Mouse (Mus musculus) ES-Bruce4 (cell line): ENCODE measurements around the gene Prex1. TPM values are rescaled to one million over a fixed set of nuclear protein-coding genes. Genes with fewer than 3 reads are reported as not detected.

Experiments
- H3K27ac ChIP-seq: 2 replicates; pipeline ENCODE4 v1.5.1; 2012; ENCODE audit warnings: low read length, inconsistent platforms; ENCODE audit not compliant: insufficient read depth
- H3K27me3 ChIP-seq: 2 replicates; pipeline ENCODE4 v1.6.1; 2012; ENCODE audit warnings: mild to moderate bottlenecking, low read length, inconsistent platforms; ENCODE audit not compliant: control insufficient read depth, poor library complexity, insufficient read depth, severe bottlenecking
- H3K36me3 ChIP-seq: 2 replicates; pipeline ENCODE4 v1.6.1; 2012; ENCODE audit warnings: inconsistent platforms, mild to moderate bottlenecking, low read length, moderate library complexity; ENCODE audit not compliant: control insufficient read depth, poor library complexity, insufficient read depth, severe bottlenecking
- H3K4me1 ChIP-seq: one replicate; pipeline ENCODE4 v1.8.1; 2011; ENCODE audit warnings: low read length; ENCODE audit not compliant: control insufficient read depth, insufficient read depth
- H3K4me3 ChIP-seq: 2 replicates; pipeline ENCODE4 v1.5.1; 2011; ENCODE audit warnings: low read depth, mild to moderate bottlenecking, low read length
- H3K9ac ChIP-seq: 2 replicates; pipeline ENCODE4 v1.6.1; 2012; ENCODE audit warnings: low read depth, mild to moderate bottlenecking, inconsistent platforms; ENCODE audit not compliant: poor library complexity, severe bottlenecking
- H3K9me3 ChIP-seq: replicated peaks from 2 replicates; pipeline ENCODE4 v1.6.1; 2012; ENCODE audit warnings: mild to moderate bottlenecking, low read length, inconsistent platforms; ENCODE audit not compliant: control insufficient read depth, poor library complexity, insufficient read depth, severe bottlenecking
- CTCF ChIP-seq: IDR thresholded peaks from one replicate; pipeline ENCODE4 v1.8.1; 2011; ENCODE audit warnings: low read depth, low read length
- EP300 ChIP-seq: IDR thresholded peaks from 2 replicates; pipeline ENCODE4 v1.6.1; 2011; ENCODE audit warnings: low read depth, low read length; ENCODE audit not compliant: insufficient read depth
- POLR2A ChIP-seq: IDR thresholded peaks from one replicate; pipeline ENCODE4 v1.8.1; 2011; ENCODE audit warnings: low read length; ENCODE audit not compliant: insufficient read depth
- polyA plus RNA-seq: library from polyadenylated mRNA; stranded (reverse); fragments of >200 nt; gene quantifications from 2 replicates; pipeline ENCODE4 v1.2.4, GENCODE M21; 2011; ENCODE audit warnings: low read depth; ENCODE audit not compliant: missing spikeins, insufficient read depth, insufficient read length

The Prex1 gene
- polyA plus RNA-seq, 1 experiment: 10.2 TPM

GRCm38 (mm10) chr2:166676498-166676897 is 37.1 kb downstream of the Prex1 start:
- no peaks in the 10 kb centered on the region for H3K27me3 ChIP-seq
- no peaks in the 10 kb centered on the region for H3K9me3 ChIP-seq
- TF ChIP-seq CTCF: no peak
- no peak for TF ChIP-seq EP300
- no peaks in the 10 kb centered on the region for H3K36me3 ChIP-seq
- no peak overlapping the region for H3K27ac ChIP-seq
- H3K9ac ChIP-seq: no peak overlapping the region
- H3K4me1 ChIP-seq: peaks cover 22% of the 10 kb centered on the region
- no peak overlapping the region for H3K4me3 ChIP-seq

DNA sequence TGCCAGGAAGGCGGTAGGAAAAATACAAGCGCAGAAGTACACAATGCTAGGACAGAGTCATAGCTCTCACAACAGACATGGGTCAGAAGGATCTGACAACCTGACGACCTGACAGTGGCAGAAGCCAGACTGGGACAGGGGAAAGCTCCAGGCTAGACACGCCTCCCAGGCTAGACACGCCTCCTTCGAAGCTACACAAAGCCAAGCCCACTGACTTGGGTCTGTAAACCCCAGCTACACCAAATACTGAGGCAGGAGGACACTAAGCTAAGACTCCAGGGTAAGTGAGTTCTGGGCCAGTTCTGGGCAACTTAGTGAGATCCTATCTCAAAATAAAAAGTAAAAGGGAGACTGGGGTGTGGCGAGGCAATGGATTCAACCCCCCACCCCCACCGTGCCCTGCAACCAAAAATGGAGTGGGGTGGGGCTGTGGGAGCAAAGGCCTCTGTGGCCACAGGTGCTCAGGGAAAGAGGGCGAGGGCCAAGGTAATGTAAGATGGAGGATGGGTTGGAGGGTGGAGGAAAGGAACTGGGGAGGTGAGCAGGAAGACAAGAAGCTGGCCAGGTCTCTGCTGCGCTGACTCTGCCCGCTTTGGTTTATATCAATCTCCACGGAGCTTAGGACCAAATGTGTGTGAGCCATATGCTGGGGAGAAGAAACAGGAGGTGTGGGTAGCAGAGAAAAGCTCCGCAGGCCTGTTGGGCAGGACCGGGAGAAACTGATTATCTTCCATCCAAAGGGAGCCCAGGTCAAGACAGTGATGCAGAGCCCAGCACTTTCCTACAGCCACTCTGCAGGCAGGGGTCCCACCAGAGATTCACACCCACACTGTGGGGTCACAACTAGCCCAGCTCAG is 37.8 kb downstream of the Prex1 start:
- Histone ChIP-seq H3K27ac (no peak overlapping the region), H3K4me3 (peak overlapping the region; percentile 27), H3K4me1 (peaks cover 22% of the 10 kb centered on the region), H3K27me3 (no peaks in the 10 kb centered on the region), H3K9me3 (no peaks in the 10 kb centered on the region), H3K36me3 (no peaks in the 10 kb centered on the region), H3K9ac (no peak overlapping the region)
- no peak for TF ChIP-seq POLR2A
- no peak for TF ChIP-seq EP300
- TF ChIP-seq CTCF: no peak

- Histone ChIP-seq H3K27ac (no peak overlapping the region), H3K27me3 (no peaks in the 10 kb centered on the region), H3K4me1 (peaks cover 17% of the 10 kb centered on the region), H3K9ac (no peak overlapping the region), H3K4me3 (no peak overlapping the region), H3K9me3 (no peaks in the 10 kb centered on the region), H3K36me3 (no peaks in the 10 kb centered on the region)
- TF ChIP-seq POLR2A (no peak), CTCF (no peak), EP300 (no peak)
Observed at GRCm38 (mm10) chr2:166674693-166675092, 38.9 kb downstream of the Prex1 start.

- TF ChIP-seq EP300: no peak
- TF ChIP-seq CTCF: no peak
- TF ChIP-seq POLR2A: no peak
- Histone ChIP-seq H3K27ac (no peak overlapping the region), H3K4me3 (no peak overlapping the region), H3K9me3 (no peaks in the 10 kb centered on the region), H3K4me1 (peaks cover 14% of the 10 kb centered on the region), H3K9ac (no peak overlapping the region), H3K27me3 (no peaks in the 10 kb centered on the region), H3K36me3 (no peaks in the 10 kb centered on the region)
Observed at GRCm38 (mm10) chr2:166673951-166674350, 39.7 kb downstream of the Prex1 start.

GRCm38 (mm10) chr2:166672171-166672965 is 41.3 kb downstream of the Prex1 start:
- peaks cover 14% of the 10 kb centered on the region for H3K4me1 ChIP-seq
- H3K27ac ChIP-seq: no peak overlapping the region
- H3K36me3 ChIP-seq: no peaks in the 10 kb centered on the region

GRCm38 (mm10) chr2:166671614-166672013 is 42.0 kb downstream of the Prex1 start:
- H3K27ac ChIP-seq: no peak overlapping the region
- H3K4me1 ChIP-seq: peaks cover 13% of the 10 kb centered on the region
- no peak overlapping the region for H3K4me3 ChIP-seq
- no peaks in the 10 kb centered on the region for H3K36me3 ChIP-seq
- TF ChIP-seq EP300 (no peak), CTCF (no peak), POLR2A (no peak)
- H3K9ac ChIP-seq: no peak overlapping the region
- H3K9me3 ChIP-seq: no peaks in the 10 kb centered on the region
- no peaks in the 10 kb centered on the region for H3K27me3 ChIP-seq

More at GRCm38 (mm10) chr2:166672171-166672965, 41.3 kb downstream of the Prex1 start:
- Histone ChIP-seq H3K9me3 (no peaks in the 10 kb centered on the region), H3K9ac (no peak overlapping the region), H3K27me3 (no peaks in the 10 kb centered on the region), H3K4me3 (no peak overlapping the region)
- no peak for TF ChIP-seq POLR2A
- TF ChIP-seq EP300: no peak
- TF ChIP-seq CTCF: no peak
